Mouse (Mus musculus) hindbrain, embryonic 16.5 days (tissue): ENCODE data around the gene Lrrc42. TPM values are rescaled to one million over a fixed set of nuclear protein-coding genes. Genes with fewer than 3 reads are reported as not detected.

Source experiments
- ATAC-seq: fragments of 200-750 bp; cut with Nextera tagmentation; 2 replicates; pipeline ENCODE4 v1.8.0; 2017; ENCODE audit warnings: moderate TSS enrichment, moderate library complexity
- H3K27ac ChIP-seq: fragments of 300-500 bp; sonication (generic); 2 replicates; pipeline ENCODE4 v1.5.1; 2014; ENCODE audit warnings: low read depth, mild to moderate bottlenecking, control low read depth, low read length, moderate library complexity
- H3K27me3 ChIP-seq: fragments of 300-500 bp; sonication (generic); replicated peaks from 2 replicates; pipeline ENCODE4 v1.6.1; 2014; ENCODE audit warnings: low read length; ENCODE audit not compliant: control insufficient read depth, insufficient read depth
- H3K36me3 ChIP-seq: fragments of 300-500 bp; sonication (generic); 2 replicates; pipeline ENCODE4 v1.6.1; 2014; ENCODE audit warnings: mild to moderate bottlenecking, low read length, moderate library complexity, mixed read lengths; ENCODE audit not compliant: control insufficient read depth, insufficient read depth
- H3K4me1 ChIP-seq: fragments of 300-500 bp; sonication (generic); 2 replicates; pipeline ENCODE4 v1.6.1; 2014; ENCODE audit warnings: low read depth, low read length; ENCODE audit not compliant: control insufficient read depth, insufficient read depth
- H3K4me2 ChIP-seq: fragments of 300-500 bp; sonication (generic); 2 replicates; pipeline ENCODE4 v1.6.1; 2014; ENCODE audit warnings: mild to moderate bottlenecking, low read length, control low read depth, moderate library complexity
- H3K4me3 ChIP-seq: fragments of 300-500 bp; sonication (generic); 2 replicates; pipeline ENCODE4 v1.5.1; 2014; ENCODE audit warnings: mild to moderate bottlenecking, low read length, control low read depth, moderate library complexity
- H3K9ac ChIP-seq: fragments of 300-500 bp; sonication (generic); 2 replicates; pipeline ENCODE4 v1.6.1; 2014; ENCODE audit warnings: low read depth, mild to moderate bottlenecking, control low read depth, low read length, moderate library complexity
- H3K9me3 ChIP-seq: fragments of 300-500 bp; sonication (generic); 2 replicates; pipeline ENCODE4 v1.6.1; 2014; ENCODE audit warnings: mild to moderate bottlenecking, low read length, moderate library complexity; ENCODE audit not compliant: control insufficient read depth
- WGBS: fragments of 180-500 bp; shearing (Covaris S2); extraction: QIAGEN DNeasy Blood & Tissue Kit; methylation state at CpG from one replicate; pipeline ENCODE4 v1.1.7; 2014; 5-methylcytosine and 5-hydroxymethylcytosine counted together
- polyA plus RNA-seq: library from polyadenylated mRNA; unstranded; fragments of >200 nt; fragmentation: Nextera tagmentation; extraction: Ambion mirVana; gene quantifications from 2 replicates; pipeline ENCODE4 v1.2.1, GENCODE M21; 2015

The Lrrc42 gene
- polyA plus RNA-seq, result 52.1 and 54.7 TPM in 2 replicates

DNA sequence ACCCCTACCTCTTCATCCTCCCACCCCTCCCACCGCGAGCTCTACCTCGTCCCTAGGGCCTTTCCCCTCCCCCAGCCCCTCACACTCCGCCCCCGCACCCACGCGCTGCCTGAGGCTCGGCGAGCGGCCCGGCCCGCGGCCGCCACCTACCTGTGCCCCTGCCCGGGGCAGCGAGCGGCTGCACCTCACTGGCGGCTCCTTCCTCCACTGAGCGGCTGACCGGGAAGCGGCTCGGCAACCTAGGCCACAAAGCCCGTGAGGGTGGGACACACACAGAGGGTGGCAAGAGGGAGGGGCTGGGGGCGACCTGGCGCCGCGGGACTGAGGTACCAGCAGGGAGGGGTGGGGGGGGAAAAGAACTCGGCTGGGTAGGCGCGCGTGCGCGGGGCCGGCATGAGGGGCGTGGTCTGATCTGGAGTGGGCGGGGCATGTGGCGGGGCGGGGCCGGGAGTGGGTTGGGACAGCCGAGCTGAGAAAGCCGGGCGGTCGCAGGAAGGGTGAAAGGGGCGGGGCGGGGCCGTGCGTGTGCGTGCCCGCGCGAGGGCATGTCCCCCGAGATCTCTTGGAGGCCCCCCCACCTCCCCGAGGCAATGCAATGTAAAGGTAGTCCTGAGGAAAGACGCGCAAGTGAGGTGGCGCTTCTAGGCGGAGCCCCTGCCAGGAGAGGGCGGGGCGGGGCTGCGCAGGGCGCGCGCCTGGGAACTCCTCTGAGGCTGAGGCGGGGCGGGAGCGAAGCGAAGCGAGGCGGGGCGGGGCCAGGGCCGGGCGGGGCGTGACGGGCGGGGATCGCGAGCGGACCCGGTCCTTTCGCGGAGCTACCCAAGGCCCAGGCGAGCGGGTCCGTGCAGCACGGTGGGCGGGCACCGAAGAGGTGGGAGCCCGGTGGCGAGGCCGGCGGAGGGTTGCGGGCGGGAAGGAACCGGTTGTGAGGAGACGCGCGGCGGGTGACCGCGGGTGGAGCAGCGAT, at the start of gene Lrrc42, which contains the start of gene Hspb11:
Lrrc42 (minus strand) TSS at position 408 of the 967 bp plus-strand sequence.
Hspb11 (plus strand) TSS at position 469 of the 967 bp plus-strand sequence.
- Histone ChIP-seq H3K4me1 (peaks cover 19% of the 10 kb centered on the region), H3K36me3 (no peaks in the 10 kb centered on the region), H3K4me2 (peak within 1 kb of the TSS; percentile 75), H3K27ac (peak within 1 kb of the TSS; percentile 95), H3K9me3 (no peaks in the 10 kb centered on the region), H3K4me3 (peak within 1 kb of the TSS; percentile 89), H3K27me3 (no peaks in the 10 kb centered on the region), H3K9ac (peak within 1 kb of the TSS; percentile 92)
- ATAC-seq, result peak; percentile 97
- under 1% methylated on average over 93 of the region's 101 CpGs for WGBS

DNA sequence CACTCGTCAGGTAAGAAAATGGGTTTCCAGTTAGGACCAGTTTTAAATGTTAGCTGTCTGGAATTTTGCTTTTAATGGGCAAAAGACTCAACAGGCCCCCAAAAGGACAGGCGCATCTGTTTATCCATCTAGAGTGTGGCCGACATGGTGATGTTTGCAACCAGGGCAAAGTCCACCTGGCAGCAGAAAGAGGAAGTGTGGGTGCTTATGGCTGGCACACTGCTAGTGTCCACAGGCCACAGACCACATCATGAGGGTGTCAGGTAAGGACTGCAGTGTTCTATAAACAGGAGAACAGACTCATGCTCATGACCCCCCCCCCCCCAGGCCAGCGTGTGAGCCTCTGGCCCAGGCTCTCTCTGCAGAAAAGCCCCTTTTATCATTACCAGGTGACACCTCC, 49.5 kb upstream of the Lrrc42 start:
- 89% methylated on average over 4 of the region's 4 CpGs for WGBS
- no peaks in the 10 kb centered on the region; the same call in 1 of the 2 replicates for H3K4me1 ChIP-seq
- H3K9me3 ChIP-seq, result no peaks in the 10 kb centered on the region
- no peak overlapping the region for H3K4me2 ChIP-seq
- H3K27ac ChIP-seq, result no peak overlapping the region
- no peak overlapping the region for H3K4me3 ChIP-seq
- H3K9ac ChIP-seq, result no peak overlapping the region
- no peaks in the 10 kb centered on the region for H3K27me3 ChIP-seq
- ATAC-seq, result no peak
- no peaks in the 10 kb centered on the region for H3K36me3 ChIP-seq

DNA sequence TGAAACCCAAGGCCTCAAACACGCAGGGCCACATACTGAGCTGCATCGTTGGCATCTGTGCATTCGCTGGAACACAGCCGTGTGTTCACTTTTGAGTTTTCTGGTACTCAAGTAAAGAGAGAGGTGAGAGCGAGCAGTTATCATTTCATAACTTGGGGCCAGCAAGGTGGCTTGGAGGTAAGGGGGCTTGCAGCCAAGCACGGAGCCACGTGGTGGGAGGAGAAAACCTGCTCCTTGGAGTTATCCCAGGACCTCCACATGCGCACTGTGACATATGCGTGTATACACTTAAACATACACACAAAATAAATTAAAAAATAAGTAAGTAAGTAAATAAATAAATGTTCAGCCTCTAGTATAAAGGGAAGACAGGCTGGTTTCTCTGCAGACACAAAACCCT, 48.9 kb upstream of the Lrrc42 start:
- H3K9ac ChIP-seq, result no peak overlapping the region
- 87% methylated on average over 9 of the region's 9 CpGs for WGBS
- no peaks in the 10 kb centered on the region for H3K27me3 ChIP-seq
- ATAC-seq, result no peak
- H3K4me2 ChIP-seq, result no peak overlapping the region
- no peaks in the 10 kb centered on the region; the same call in 1 of the 2 replicates for H3K4me1 ChIP-seq
- no peak overlapping the region for H3K27ac ChIP-seq
- no peaks in the 10 kb centered on the region for H3K36me3 ChIP-seq
- no peak overlapping the region for H3K4me3 ChIP-seq
- H3K9me3 ChIP-seq, result no peaks in the 10 kb centered on the region

DNA sequence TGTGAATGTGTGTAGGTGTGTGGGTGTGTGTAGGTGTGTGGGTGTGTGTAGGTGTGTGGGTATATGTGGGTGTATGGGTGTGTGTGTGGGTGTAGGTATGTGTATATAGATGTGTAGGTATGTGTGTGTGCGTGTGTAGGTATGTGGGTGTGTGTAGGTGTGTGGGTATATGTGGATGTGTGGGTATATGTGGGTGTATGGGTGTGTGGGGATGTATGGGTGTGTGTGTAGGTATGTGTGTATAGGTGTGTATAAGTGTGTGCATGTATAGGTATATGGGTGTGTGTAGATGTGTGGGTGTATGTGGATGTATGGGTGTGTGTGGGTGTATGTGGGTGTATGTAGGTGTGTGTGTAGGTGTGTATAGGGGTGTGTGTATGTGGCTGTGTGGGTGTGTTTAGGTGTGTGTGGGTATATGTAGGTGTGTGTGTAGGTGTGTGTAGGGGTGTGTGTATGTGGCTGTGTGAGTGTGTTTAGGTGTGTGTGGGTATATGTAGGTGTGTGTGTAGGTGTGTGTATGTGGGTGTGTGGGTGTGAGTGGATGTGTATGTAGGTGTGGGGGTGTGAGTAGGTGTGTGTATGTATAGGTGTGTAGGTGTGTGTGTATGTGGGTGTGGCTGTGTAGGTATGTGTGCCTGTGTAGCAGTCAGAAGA, 47.7 kb upstream of the Lrrc42 start:
- Histone ChIP-seq H3K27ac (no peak overlapping the region), H3K9ac (no peak overlapping the region), H3K36me3 (no peaks in the 10 kb centered on the region), H3K27me3 (no peaks in the 10 kb centered on the region), H3K9me3 (no peaks in the 10 kb centered on the region), H3K4me1 (no peaks in the 10 kb centered on the region), H3K4me3 (no peak overlapping the region), H3K4me2 (no peak overlapping the region)
- WGBS, result 91% methylated on average over 1 of the region's 1 CpGs
- no peak for ATAC-seq

DNA sequence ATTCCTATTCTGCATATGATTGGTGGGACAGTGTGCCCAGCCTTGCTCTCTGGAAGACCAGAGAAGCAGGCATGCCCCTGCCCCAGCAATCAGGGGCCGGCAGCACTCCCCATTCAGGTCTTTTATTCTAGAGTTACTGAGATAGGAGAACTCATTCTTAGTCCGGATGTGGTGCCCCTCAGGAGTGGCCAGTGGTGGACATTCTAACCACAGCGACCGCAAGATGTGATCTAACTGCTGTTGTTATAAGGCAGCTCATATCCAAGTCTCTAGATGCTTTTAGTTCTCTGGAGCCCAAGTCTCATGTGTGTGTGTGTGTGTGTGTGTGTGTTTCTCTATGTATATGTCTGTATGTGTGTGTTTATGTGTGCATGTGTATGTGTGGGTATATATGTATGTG, 47.0 kb upstream of the Lrrc42 start:
- H3K4me3 ChIP-seq, result no peak overlapping the region
- WGBS, result 83% methylated on average over 4 of the region's 4 CpGs
- H3K4me2 ChIP-seq, result no peak overlapping the region
- no peak for ATAC-seq
- no peaks in the 10 kb centered on the region for H3K36me3 ChIP-seq
- no peaks in the 10 kb centered on the region for H3K4me1 ChIP-seq
- no peak overlapping the region for H3K27ac ChIP-seq
- H3K9me3 ChIP-seq, result no peaks in the 10 kb centered on the region
- no peaks in the 10 kb centered on the region for H3K27me3 ChIP-seq
- no peak overlapping the region for H3K9ac ChIP-seq

DNA sequence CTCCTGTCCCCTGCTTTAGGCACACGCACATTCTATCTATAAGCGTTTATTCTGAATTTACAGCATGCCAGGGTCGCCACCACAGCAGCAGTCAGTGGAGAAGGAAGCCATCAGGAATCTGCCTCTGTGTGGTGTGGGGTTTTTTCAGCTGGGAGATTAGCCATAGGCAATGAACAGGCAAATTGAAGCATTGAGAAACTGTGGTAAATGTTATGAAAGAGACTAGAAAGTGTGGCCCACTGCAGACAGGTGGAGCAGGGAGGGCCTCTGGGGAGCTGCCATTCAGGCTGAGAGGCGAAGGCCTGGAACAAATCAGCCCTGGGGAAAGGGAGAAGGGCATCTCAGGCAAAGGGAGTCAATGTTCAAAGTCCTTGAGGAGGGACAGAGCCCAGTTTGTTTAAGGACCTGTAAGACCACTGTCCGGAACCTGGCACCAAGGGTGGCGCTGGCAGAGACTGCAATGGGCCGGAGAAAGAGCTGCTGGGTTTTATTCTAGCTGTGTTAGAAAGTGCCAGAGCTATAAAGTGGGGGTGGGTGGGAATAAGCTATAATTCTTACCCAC, 46.5 kb upstream of the Lrrc42 start:
- no peaks in the 10 kb centered on the region for H3K36me3 ChIP-seq
- WGBS, result 87% methylated on average over 7 of the region's 7 CpGs
- no peak overlapping the region for H3K4me3 ChIP-seq
- no peak overlapping the region for H3K27ac ChIP-seq
- H3K4me2 ChIP-seq, result no peak overlapping the region
- no peaks in the 10 kb centered on the region for H3K27me3 ChIP-seq
- no peak overlapping the region for H3K9ac ChIP-seq
- H3K9me3 ChIP-seq, result no peaks in the 10 kb centered on the region
- ATAC-seq, result no peak
- no peaks in the 10 kb centered on the region for H3K4me1 ChIP-seq

DNA sequence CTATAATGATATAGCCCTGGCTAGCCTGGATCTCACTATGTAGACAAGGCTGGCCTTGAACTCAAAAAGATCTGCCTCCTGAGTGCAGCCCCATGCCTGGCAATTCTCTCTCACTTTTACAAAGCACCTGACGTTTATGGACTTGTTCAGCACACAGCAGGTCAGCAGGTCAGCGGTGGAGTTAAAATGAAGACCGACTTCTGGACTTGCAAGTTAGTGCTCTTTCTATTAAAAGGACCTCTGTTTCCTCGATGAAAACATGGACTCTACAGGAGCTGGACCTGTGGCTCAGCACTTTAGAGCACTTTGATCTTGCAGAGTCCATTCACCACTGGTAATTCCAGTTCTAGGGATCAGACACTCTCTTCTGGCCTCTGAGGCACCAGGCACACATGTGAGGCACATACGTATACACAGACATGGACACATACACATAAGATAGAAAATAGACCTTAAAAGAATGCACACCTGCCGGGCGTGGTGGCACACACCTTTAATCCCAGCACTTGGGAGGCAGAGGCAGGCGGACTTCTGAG, 44.8 kb upstream of the Lrrc42 start:
- H3K27me3 ChIP-seq, result no peaks in the 10 kb centered on the region
- 87% methylated on average over 8 of the region's 8 CpGs for WGBS
- H3K9me3 ChIP-seq, result no peaks in the 10 kb centered on the region

DNA sequence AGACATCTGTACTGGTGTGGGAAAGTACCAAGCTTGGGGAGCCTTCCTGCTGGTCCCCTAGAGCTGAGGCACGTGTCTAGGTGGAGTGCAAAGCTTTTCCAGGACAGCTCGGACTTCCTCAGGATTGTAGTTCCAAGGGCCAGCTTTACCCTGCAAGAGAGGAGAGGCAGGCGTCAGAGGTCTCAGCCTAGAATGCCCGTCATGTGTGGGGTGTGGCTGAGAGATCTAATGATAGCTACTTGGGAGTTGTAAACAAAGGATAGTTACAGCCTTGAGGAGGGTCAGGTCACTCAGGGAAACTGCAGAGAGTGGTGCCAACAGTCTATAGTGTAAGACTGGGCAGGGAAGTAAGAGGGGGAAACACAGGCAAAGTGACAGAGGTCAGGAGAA, 38.9 kb upstream of the Lrrc42 start:
- Histone ChIP-seq H3K36me3 (no peaks in the 10 kb centered on the region), H3K9ac (no peak overlapping the region), H3K4me2 (no peak overlapping the region), H3K4me3 (no peak overlapping the region), H3K9me3 (no peaks in the 10 kb centered on the region), H3K27me3 (no peaks in the 10 kb centered on the region), H3K4me1 (no peaks in the 10 kb centered on the region), H3K27ac (no peak overlapping the region)
- 73% methylated on average over 4 of the region's 4 CpGs for WGBS
- no peak for ATAC-seq

More for the DNA sequence above, 44.8 kb upstream of the Lrrc42 start:
- no peaks in the 10 kb centered on the region for H3K4me1 ChIP-seq
- ATAC-seq, result no peak
- H3K36me3 ChIP-seq, result no peaks in the 10 kb centered on the region
- no peak overlapping the region for H3K9ac ChIP-seq
- H3K4me3 ChIP-seq, result no peak overlapping the region
- H3K4me2 ChIP-seq, result no peak overlapping the region
- H3K27ac ChIP-seq, result no peak overlapping the region
